ENCODE assay signal across 10 mouse cellular contexts in the genomic region with DNA sequence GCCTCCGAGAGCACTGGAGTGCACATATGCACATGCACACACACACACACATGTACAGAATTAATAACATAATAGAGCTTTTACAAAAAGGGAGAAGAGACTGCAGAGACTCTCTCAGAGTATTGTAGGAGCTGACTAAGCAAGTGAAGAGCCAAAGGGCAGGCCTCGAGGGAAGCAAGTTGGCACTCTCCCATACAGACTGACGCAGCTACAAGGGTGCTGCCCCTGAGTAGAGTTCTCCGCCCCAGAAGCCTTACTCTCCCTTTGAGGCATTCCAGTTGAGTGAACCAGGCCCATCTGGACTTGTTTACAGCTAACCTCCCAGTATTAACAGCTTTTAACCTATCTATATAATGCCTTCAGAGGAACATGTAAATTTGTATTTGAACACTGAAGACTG. TPM values are rescaled to one million over a fixed set of nuclear protein-coding genes. Genes with fewer than 3 reads are reported as not detected.
A peak's percentile ranks its signal among the peaks of the same experiment; 100 is the strongest.
DNase-seq lines count a peak whose midpoint lies in the region; ATAC-seq lines count a peak whose summit lies in the region.
"Had no signal": no experiment of that assay in that cellular context is flagged by ENCODE, and none has a peak within 500 bp of the region (broad histone marks: within the 10 kb centered on the region; RNA-seq: fewer than 3 reads in every experiment).

No protein-coding gene starts in this region.

- ATAC-seq in cerebellum, adult (ENCODE audit: insufficient number of reproducible peaks, low FRiP score, low TSS enrichment): no peak
- ATAC-seq in lung, embryonic 15.5 days (ENCODE audit: borderline replicate concordance, extremely low read depth, low FRiP score, low TSS enrichment): peak; percentile 43; the same call in 1 of the 2 replicates
- ATAC-seq in monocyte, adult 5-6 weeks (replicated peaks; ENCODE audit: insufficient number of reproducible peaks, low FRiP score, low TSS enrichment, poor library complexity, severe bottlenecking): no peak
- no peak for ATAC-seq in midbrain, embryonic 11.5 days (ENCODE audit: low FRiP score)

- H3K9me3 ChIP-seq in lung, embryonic 15.5 days: no peaks in the 10 kb centered on the region
- H3K9me3 ChIP-seq in midbrain, embryonic 11.5 days (ENCODE audit: control insufficient read depth, low read length): no peaks in the 10 kb centered on the region

- WGBS in lung, embryonic 15.5 days: 47% methylated on average over 4 of the region's 4 CpGs
- WGBS in midbrain, embryonic 11.5 days: 78% methylated on average over 4 of the region's 4 CpGs

- no peaks in the 10 kb centered on the region for H3K27me3 ChIP-seq in lung, embryonic 15.5 days
- H3K27me3 ChIP-seq in midbrain, embryonic 11.5 days (ENCODE audit: control insufficient read depth, insufficient read depth, low read length): no peaks in the 10 kb centered on the region

- intact Hi-C loops in heart, postnatal 10 days (cut with DNase I): loop anchor here (5.0 kb wide), 1 partner anchor 84 kb away; a partner anchor contains a TSS

- no peak overlapping the region for H3K9ac ChIP-seq in lung, embryonic 15.5 days
- no peak overlapping the region for H3K9ac ChIP-seq in midbrain, embryonic 11.5 days (ENCODE audit: low read length)

- H3K27ac ChIP-seq in lung, embryonic 15.5 days: peak overlapping the region; percentile 71
- no peak overlapping the region for H3K27ac ChIP-seq in midbrain, embryonic 11.5 days (ENCODE audit: low read depth, low read length)

- H3K4me3 ChIP-seq in lung, embryonic 15.5 days: no peak overlapping the region
- no peak overlapping the region for H3K4me3 ChIP-seq in midbrain, embryonic 11.5 days (ENCODE audit: low read depth, low read length)
- H3K4me3 ChIP-seq: erythroblast, embryonic 14.5 days had no signal

- peak; percentile 18 to 32 for DNase-seq in cerebellum, postnatal 10 days
- DNase-seq in adrenal gland, postnatal 25 days: peak; percentile 71
- DNase-seq in heart, postnatal 10 days: peak; percentile 73 to 74
- DNase-seq in embryo, embryonic 10 days (ENCODE audit: low spot score): no peak
- no peak for DNase-seq in midbrain, embryonic 11.5 days (ENCODE audit: low spot score, missing footprints)

- peaks cover 28% of the 10 kb centered on the region for H3K4me1 ChIP-seq in lung, embryonic 15.5 days
- no peaks in the 10 kb centered on the region for H3K4me1 ChIP-seq in midbrain, embryonic 11.5 days (ENCODE audit: control insufficient read depth, insufficient read depth, low read length)

- no peak overlapping the region for H3K4me2 ChIP-seq in lung, embryonic 15.5 days
- no peak overlapping the region for H3K4me2 ChIP-seq in midbrain, embryonic 11.5 days

- no peaks in the 10 kb centered on the region for H3K36me3 ChIP-seq in lung, embryonic 15.5 days
- no peaks in the 10 kb centered on the region for H3K36me3 ChIP-seq in midbrain, embryonic 11.5 days (ENCODE audit: control insufficient read depth, insufficient read depth, low read length)

RNA-seq across cellular contexts. Expression of a gene that starts 54.4 kb away (rescaled TPM):
- not detected in 2 replicates for total RNA-seq in adrenal gland, postnatal 25 days (2021)
- total RNA-seq in heart, postnatal 10 days (2021): not detected
- polyA plus RNA-seq in lung, embryonic 15.5 days (2015; fragmentation: Nextera tagmentation; extraction: Ambion mirVana): not detected in 2 replicates
- total RNA-seq in monocyte, adult 5-6 weeks (2017): not detected in 3 replicates
- polyA plus RNA-seq in midbrain, embryonic 11.5 days (2014; fragmentation: Nextera tagmentation; extraction: Ambion mirVana): not detected in 2 replicates
- total RNA-seq: left cerebral cortex, postnatal 36 days had no signal
- polyA plus RNA-seq: erythroblast, embryonic 14.5 days had no signal

Comparison
In these comparisons a context has a peak if more than half of its experiments do, and no peak if none do; other contexts are left out.
1. DNase-seq: peak in cerebellum, postnatal 10 days (2 of 2), adrenal gland, postnatal 25 days (single experiment) and heart, postnatal 10 days (2 of 2); none in embryo, embryonic 10 days (single experiment) and midbrain, embryonic 11.5 days (single experiment).